Mouse (Mus musculus): ENCODE results near the gene Mipol1. TPM values are rescaled to one million over a fixed set of nuclear protein-coding genes. Genes with fewer than 3 reads are reported as not detected.

Mipol1 gene
- polyA plus RNA-seq, 1 experiment from 2014 or later: 3.8 TPM

- ATAC-seq: no peak
- 84% methylated on average over 5 of the region's 5 CpGs for WGBS
Observed at GRCm38 (mm10) chr12:57285303-57286059, 55.3 kb downstream of the Mipol1 start.

GRCm38 (mm10) chr12:57307337-57307736, 77.1 kb downstream of the Mipol1 start:
- ATAC-seq: no peak
- Histone ChIP-seq H3K4me3 (ENCODE audit: low read depth, low read length) (no peak overlapping the region), H3K36me3 (ENCODE audit: control insufficient read depth, insufficient read depth, low read length) (no peaks in the 10 kb centered on the region), H3K27me3 (ENCODE audit: control insufficient read depth, insufficient read depth, low read depth, low read length) (no peaks in the 10 kb centered on the region), H3K4me1 (ENCODE audit: control insufficient read depth, insufficient read depth, low read length) (no peaks in the 10 kb centered on the region), H3K9me3 (replicated peaks; ENCODE audit: control insufficient read depth, low read length, poor library complexity, severe bottlenecking) (no peaks in the 10 kb centered on the region), H3K4me2 (ENCODE audit: low read length) (no peak overlapping the region), H3K27ac (ENCODE audit: low read length) (no peak overlapping the region), H3K9ac (ENCODE audit: low read depth, low read length) (no peak overlapping the region)
- 91% methylated on average over 4 of the region's 4 CpGs for WGBS

More at GRCm38 (mm10) chr12:57285303-57286059, 55.3 kb downstream of the Mipol1 start:
- Histone ChIP-seq H3K9me3 (replicated peaks; ENCODE audit: control insufficient read depth, low read length, poor library complexity, severe bottlenecking) (no peaks in the 10 kb centered on the region), H3K36me3 (ENCODE audit: control insufficient read depth, insufficient read depth, low read length) (no peaks in the 10 kb centered on the region), H3K4me2 (ENCODE audit: low read length) (no peak overlapping the region), H3K4me3 (ENCODE audit: low read depth, low read length) (no peak overlapping the region), H3K9ac (ENCODE audit: low read depth, low read length) (no peak overlapping the region), H3K4me1 (ENCODE audit: control insufficient read depth, insufficient read depth, low read length) (no peaks in the 10 kb centered on the region), H3K27ac (ENCODE audit: low read length) (no peak overlapping the region), H3K27me3 (ENCODE audit: control insufficient read depth, insufficient read depth, low read depth, low read length) (no peaks in the 10 kb centered on the region)

- Histone ChIP-seq H3K9me3 (replicated peaks; ENCODE audit: control insufficient read depth, low read length, poor library complexity, severe bottlenecking) (no peaks in the 10 kb centered on the region), H3K36me3 (ENCODE audit: control insufficient read depth, insufficient read depth, low read length) (no peaks in the 10 kb centered on the region), H3K4me2 (ENCODE audit: low read length) (no peak overlapping the region), H3K4me3 (ENCODE audit: low read depth, low read length) (no peak overlapping the region), H3K27me3 (ENCODE audit: control insufficient read depth, insufficient read depth, low read depth, low read length) (no peaks in the 10 kb centered on the region), H3K4me1 (ENCODE audit: control insufficient read depth, insufficient read depth, low read length) (no peaks in the 10 kb centered on the region), H3K27ac (ENCODE audit: low read length) (no peak overlapping the region), H3K9ac (ENCODE audit: low read depth, low read length) (no peak overlapping the region)
- no peak for ATAC-seq
- WGBS: 90% methylated on average over 1 of the region's 1 CpGs
Observed at GRCm38 (mm10) chr12:57307748-57308147, 77.5 kb downstream of the Mipol1 start.

GRCm38 (mm10) chr12:57339053-57339452, 108.8 kb downstream of the Mipol1 start:
- WGBS: 89% methylated on average over 1 of the region's 1 CpGs
- Histone ChIP-seq H3K9me3 (replicated peaks; ENCODE audit: control insufficient read depth, low read length, poor library complexity, severe bottlenecking) (peaks cover 3% of the 10 kb centered on the region; the same call in 1 of the 2 replicates), H3K27ac (ENCODE audit: low read length) (no peak overlapping the region), H3K27me3 (ENCODE audit: control insufficient read depth, insufficient read depth, low read depth, low read length) (no peaks in the 10 kb centered on the region), H3K36me3 (ENCODE audit: control insufficient read depth, insufficient read depth, low read length) (no peaks in the 10 kb centered on the region), H3K4me1 (ENCODE audit: control insufficient read depth, insufficient read depth, low read length) (no peaks in the 10 kb centered on the region), H3K4me2 (ENCODE audit: low read length) (no peak overlapping the region), H3K9ac (ENCODE audit: low read depth, low read length) (no peak overlapping the region), H3K4me3 (ENCODE audit: low read depth, low read length) (no peak overlapping the region)
- no peak for ATAC-seq

GRCm38 (mm10) chr12:57340111-57340510, 109.9 kb downstream of the Mipol1 start:
- Histone ChIP-seq H3K9me3 (replicated peaks; ENCODE audit: control insufficient read depth, low read length, poor library complexity, severe bottlenecking) (peaks cover 3% of the 10 kb centered on the region; the same call in 1 of the 2 replicates), H3K27ac (ENCODE audit: low read length) (no peak overlapping the region), H3K27me3 (ENCODE audit: control insufficient read depth, insufficient read depth, low read depth, low read length) (no peaks in the 10 kb centered on the region), H3K4me3 (ENCODE audit: low read depth, low read length) (no peak overlapping the region), H3K36me3 (ENCODE audit: control insufficient read depth, insufficient read depth, low read length) (no peaks in the 10 kb centered on the region), H3K9ac (ENCODE audit: low read depth, low read length) (no peak overlapping the region), H3K4me1 (ENCODE audit: control insufficient read depth, insufficient read depth, low read length) (no peaks in the 10 kb centered on the region), H3K4me2 (ENCODE audit: low read length) (no peak overlapping the region)
- WGBS: 96% methylated on average over 2 of the region's 2 CpGs
- ATAC-seq: no peak

GRCm38 (mm10) chr12:57362732-57363131, 132.5 kb downstream of the Mipol1 start:
- no peak overlapping the region for H3K4me3 ChIP-seq (ENCODE audit: low read depth, low read length)
- no peaks in the 10 kb centered on the region for H3K27me3 ChIP-seq (ENCODE audit: control insufficient read depth, insufficient read depth, low read depth, low read length)
- H3K9me3 ChIP-seq (replicated peaks; ENCODE audit: control insufficient read depth, low read length, poor library complexity, severe bottlenecking): no peaks in the 10 kb centered on the region
- no peaks in the 10 kb centered on the region for H3K36me3 ChIP-seq (ENCODE audit: control insufficient read depth, insufficient read depth, low read length)
- H3K4me2 ChIP-seq (ENCODE audit: low read length): no peak overlapping the region
- no peaks in the 10 kb centered on the region for H3K4me1 ChIP-seq (ENCODE audit: control insufficient read depth, insufficient read depth, low read length)
- ATAC-seq: no peak
- no peak overlapping the region for H3K9ac ChIP-seq (ENCODE audit: low read depth, low read length)
- WGBS: 57% methylated on average over 2 of the region's 2 CpGs
- H3K27ac ChIP-seq (ENCODE audit: low read length): no peak overlapping the region

- H3K9me3 ChIP-seq (replicated peaks; ENCODE audit: control insufficient read depth, low read length, poor library complexity, severe bottlenecking): no peaks in the 10 kb centered on the region
- H3K4me3 ChIP-seq (ENCODE audit: low read depth, low read length): no peak overlapping the region
- no peak for ATAC-seq
- H3K4me1 ChIP-seq (ENCODE audit: control insufficient read depth, insufficient read depth, low read length): no peaks in the 10 kb centered on the region
- no peaks in the 10 kb centered on the region for H3K27me3 ChIP-seq (ENCODE audit: control insufficient read depth, insufficient read depth, low read depth, low read length)
- no peak overlapping the region for H3K27ac ChIP-seq (ENCODE audit: low read length)
- WGBS: 70% methylated on average over 7 of the region's 7 CpGs
- no peak overlapping the region for H3K4me2 ChIP-seq (ENCODE audit: low read length)
- no peaks in the 10 kb centered on the region for H3K36me3 ChIP-seq (ENCODE audit: control insufficient read depth, insufficient read depth, low read length)
- no peak overlapping the region for H3K9ac ChIP-seq (ENCODE audit: low read depth, low read length)
Observed at GRCm38 (mm10) chr12:57364027-57364426, 133.8 kb downstream of the Mipol1 start.

GRCm38 (mm10) chr12:57371790-57372547, 141.7 kb downstream of the Mipol1 start:
- Histone ChIP-seq H3K27ac (ENCODE audit: low read length) (no peak overlapping the region), H3K36me3 (ENCODE audit: control insufficient read depth, insufficient read depth, low read length) (no peaks in the 10 kb centered on the region), H3K4me1 (ENCODE audit: control insufficient read depth, insufficient read depth, low read length) (no peaks in the 10 kb centered on the region), H3K4me2 (ENCODE audit: low read length) (no peak overlapping the region), H3K4me3 (ENCODE audit: low read depth, low read length) (no peak overlapping the region), H3K27me3 (ENCODE audit: control insufficient read depth, insufficient read depth, low read depth, low read length) (no peaks in the 10 kb centered on the region), H3K9ac (ENCODE audit: low read depth, low read length) (no peak overlapping the region), H3K9me3 (replicated peaks; ENCODE audit: control insufficient read depth, low read length, poor library complexity, severe bottlenecking) (no peaks in the 10 kb centered on the region)
- no peak for ATAC-seq
- 90% methylated on average over 3 of the region's 3 CpGs for WGBS

- H3K9me3 ChIP-seq (replicated peaks; ENCODE audit: control insufficient read depth, low read length, poor library complexity, severe bottlenecking): no peaks in the 10 kb centered on the region
- H3K27me3 ChIP-seq (ENCODE audit: control insufficient read depth, insufficient read depth, low read depth, low read length): no peaks in the 10 kb centered on the region
- H3K4me3 ChIP-seq (ENCODE audit: low read depth, low read length): no peak overlapping the region
- ATAC-seq: no peak
- 42% methylated on average over 6 of the region's 6 CpGs for WGBS
- no peak overlapping the region for H3K27ac ChIP-seq (ENCODE audit: low read length)
- H3K36me3 ChIP-seq (ENCODE audit: control insufficient read depth, insufficient read depth, low read length): no peaks in the 10 kb centered on the region
- H3K4me2 ChIP-seq (ENCODE audit: low read length): no peak overlapping the region
- H3K4me1 ChIP-seq (ENCODE audit: control insufficient read depth, insufficient read depth, low read length): no peaks in the 10 kb centered on the region
- no peak overlapping the region for H3K9ac ChIP-seq (ENCODE audit: low read depth, low read length)
Observed at GRCm38 (mm10) chr12:57382797-57383196, 152.6 kb downstream of the Mipol1 start.

All from midbrain, embryonic 16.5 days (tissue).